Mouse (Mus musculus) thymus, postnatal 0 days (tissue): ENCODE results near the gene Eipr1. TPM values are rescaled to one million over a fixed set of nuclear protein-coding genes. Genes with fewer than 3 reads are reported as not detected.

Experiments used
- DNase-seq: peaks from one replicate; pipeline ENCODE4 v3.0.0-alpha.2; 2015; ENCODE audit warnings: low spot score
- polyA plus RNA-seq: library from polyadenylated mRNA; unstranded; fragments of >200 nt; fragmentation: Nextera tagmentation; extraction: Ambion mirVana; gene quantifications from 2 replicates; pipeline ENCODE4 v1.2.1, GENCODE M21; 2015

Gene Eipr1
- polyA plus RNA-seq, 1 experiment from 2014 or later: 57.0 TPM

GRCm38 (mm10) chr12:28817427-28817752 lies 65.8 kb downstream of the Eipr1 start:
- no peak for DNase-seq

- DNase-seq: no peak
Observed at GRCm38 (mm10) chr12:28817891-28818290, 66.3 kb downstream of the Eipr1 start.

GRCm38 (mm10) chr12:28823518-28823917 lies 71.9 kb downstream of the Eipr1 start:
- DNase-seq: no peak

- DNase-seq: peak; percentile 86
Observed at GRCm38 (mm10) chr12:28829502-28829901, 77.9 kb downstream of the Eipr1 start.

- DNase-seq: no peak
Observed at GRCm38 (mm10) chr12:28830471-28830870, 78.9 kb downstream of the Eipr1 start.

- DNase-seq: peak; percentile 56
Observed at GRCm38 (mm10) chr12:28831066-28831733, 79.6 kb downstream of the Eipr1 start.

GRCm38 (mm10) chr12:28834266-28834665 lies 82.7 kb downstream of the Eipr1 start:
- peak; percentile 86 for DNase-seq

GRCm38 (mm10) chr12:28835683-28836082 lies 84.1 kb downstream of the Eipr1 start:
- no peak for DNase-seq

GRCm38 (mm10) chr12:28838268-28838667 lies 86.7 kb downstream of the Eipr1 start:
- DNase-seq: no peak

GRCm38 (mm10) chr12:28838971-28839370 lies 87.4 kb downstream of the Eipr1 start:
- DNase-seq: no peak

GRCm38 (mm10) chr12:28841179-28841698 lies 89.6 kb downstream of the Eipr1 start:
- DNase-seq: no peak

- peak; percentile 29 for DNase-seq
Observed at GRCm38 (mm10) chr12:28845811-28846210, 94.2 kb downstream of the Eipr1 start.

- no peak for DNase-seq
Observed at GRCm38 (mm10) chr12:28847401-28847800, 95.8 kb downstream of the Eipr1 start.

GRCm38 (mm10) chr12:28848726-28849612 lies 97.4 kb downstream of the Eipr1 start:
- DNase-seq: no peak

GRCm38 (mm10) chr12:28859495-28860263 lies 108.1 kb downstream of the Eipr1 start:
- no peak for DNase-seq

- DNase-seq: no peak
Observed at GRCm38 (mm10) chr12:28860264-28860560, 108.6 kb downstream of the Eipr1 start.

GRCm38 (mm10) chr12:28863260-28863659 lies 111.7 kb downstream of the Eipr1 start:
- DNase-seq: no peak

GRCm38 (mm10) chr12:28866121-28866520 lies 114.5 kb downstream of the Eipr1 start:
- no peak for DNase-seq

GRCm38 (mm10) chr12:28868794-28869193 lies 117.2 kb downstream of the Eipr1 start:
- DNase-seq: no peak

- DNase-seq: no peak
Observed at GRCm38 (mm10) chr12:28872271-28872670, 120.7 kb downstream of the Eipr1 start.

GRCm38 (mm10) chr12:28874781-28875251 lies 123.2 kb downstream of the Eipr1 start:
- no peak for DNase-seq

GRCm38 (mm10) chr12:28875471-28875870 lies 123.9 kb downstream of the Eipr1 start:
- no peak for DNase-seq
